Mouse (Mus musculus) liver, embryonic 14.5 days (tissue): ENCODE measurements around the gene Gnl3. TPM values are rescaled to one million over a fixed set of nuclear protein-coding genes. Genes with fewer than 3 reads are reported as not detected.

ENCODE experiments used
- ATAC-seq: fragments of 200-750 bp; cut with Nextera tagmentation; 2 replicates; pipeline ENCODE4 v1.8.0; 2017; ENCODE audit warnings: moderate number of reproducible peaks, mild to moderate bottlenecking, moderate library complexity; ENCODE audit not compliant: insufficient read depth
- DNase-seq, 3 experiments: peaks; one replicate each; pipeline ENCODE4 v3.0.0-alpha.2; 2012 to 2013; ENCODE audit warnings: low read depth in 3 of 3, low spot score in 3 of 3
- H3K27ac ChIP-seq: fragments of 300-500 bp; sonication (generic); 2 replicates; pipeline ENCODE4 v1.5.1; 2014; ENCODE audit warnings: moderate library complexity, mild to moderate bottlenecking, control low read depth, inconsistent platforms
- H3K27me3 ChIP-seq: fragments of 300-500 bp; sonication (generic); 2 replicates; pipeline ENCODE4 v1.6.1; 2014; ENCODE audit warnings: mild to moderate bottlenecking, low read length, moderate library complexity; ENCODE audit not compliant: control insufficient read depth, insufficient read depth
- H3K36me3 ChIP-seq: fragments of 300-500 bp; sonication (generic); replicated peaks from 2 replicates; pipeline ENCODE4 v1.6.1; 2014; ENCODE audit warnings: low read depth; ENCODE audit not compliant: control insufficient read depth, insufficient read depth
- H3K4me1 ChIP-seq, 2 experiments: fragments of 200-500 bp in 1 of 2; fragments of 300-500 bp in 1 of 2; sonication (generic) in 1 of 2; replicated peaks; 2 replicates each; pipeline ENCODE4 v1.6.1; 2012 to 2014; ENCODE audit warnings: antibody characterized with exemption in 1 of 2, inconsistent platforms in 1 of 2, low read length in 1 of 2; ENCODE audit not compliant: control insufficient read depth in 2 of 2, insufficient read depth in 2 of 2
- H3K4me2 ChIP-seq: fragments of 300-500 bp; sonication (generic); 2 replicates; pipeline ENCODE4 v1.6.1; 2014; ENCODE audit warnings: low read depth, mild to moderate bottlenecking, control low read depth, moderate library complexity
- H3K4me3 ChIP-seq, 2 experiments: fragments of 200-500 bp in 1 of 2; fragments of 300-500 bp in 1 of 2; sonication (generic) in 1 of 2; 2 replicates each; pipeline ENCODE4 v1.5.1; 2012 to 2014; ENCODE audit warnings: low read depth in 2 of 2, low read length in 2 of 2, mild to moderate bottlenecking in 2 of 2, control low read depth in 1 of 2, inconsistent platforms in 1 of 2, moderate library complexity in 1 of 2; ENCODE audit not compliant: insufficient read depth in 1 of 2
- H3K9ac ChIP-seq: fragments of 300-500 bp; sonication (generic); replicated peaks from 2 replicates; pipeline ENCODE4 v1.6.1; 2014; ENCODE audit warnings: mild to moderate bottlenecking, control low read depth, moderate library complexity
- H3K9me3 ChIP-seq: fragments of 300-500 bp; sonication (generic); 2 replicates; pipeline ENCODE4 v1.6.1; 2016; ENCODE audit warnings: low read length, mixed read lengths; ENCODE audit not compliant: control insufficient read depth
- CTCF ChIP-seq: IDR thresholded peaks from 2 replicates; pipeline ENCODE4 v1.5.1; 2016; ENCODE audit warnings: antibody characterized with exemption, low read depth, control low read depth
- EP300 ChIP-seq: IDR thresholded peaks from 2 replicates; pipeline ENCODE4 v1.6.1; 2016; ENCODE audit warnings: antibody characterized with exemption, low read depth
- WGBS: fragments of 180-500 bp; shearing (Covaris S2); extraction: QIAGEN DNeasy Blood & Tissue Kit; methylation state at CpG from one replicate; pipeline ENCODE4 v1.1.7; 2014; ENCODE audit not compliant: insufficient replicate concordance; 5-methylcytosine and 5-hydroxymethylcytosine counted together
- polyA plus RNA-seq, 2 experiments: library from polyadenylated mRNA; depleted of rRNA in 1 of 2; stranded (reverse) in 1 of 2; unstranded in 1 of 2; fragments of >200 nt; fragmentation: Nextera tagmentation in 1 of 2; extraction: Ambion mirVana in 1 of 2; gene quantifications; 2 replicates each; pipeline versions ENCODE4 v1.2.1 to v1.2.3; 2012 to 2014

Gene Gnl3
- polyA plus RNA-seq (2012; rRNA removed): 50.2 and 88.0 TPM in 2 replicates
- polyA plus RNA-seq (2014; fragmentation: Nextera tagmentation; extraction: Ambion mirVana): 90.8 and 91.8 TPM in 2 replicates

GRCm38 (mm10) chr14:31018860-31019291 lies at the start of gene Gnl3, which contains the start of gene Pbrm1:
Gene Gnl3, minus strand, starts transcription at chr14:31019152.
Gene Pbrm1, plus strand, starts transcription at chr14:31019138.
- Histone ChIP-seq H3K4me1 (peaks cover 23 to 26% of the 10 kb centered on the region in 2 experiments), H3K9me3 (no peaks in the 10 kb centered on the region), H3K36me3 (peaks cover 44% of the 10 kb centered on the region), H3K4me3 (peak within 1 kb of the TSS; percentile 87 to 89), H3K27me3 (no peaks in the 10 kb centered on the region), H3K9ac (peak within 1 kb of the TSS; percentile 94), H3K4me2 (peak within 1 kb of the TSS; percentile 85), H3K27ac (peak within 1 kb of the TSS; percentile 90)
- TF ChIP-seq EP300 (no peak), CTCF (peak; percentile 63)
- DNase-seq (peak; percentile 92 to 93 (median 92)), ATAC-seq (peak; percentile 88)
- WGBS: under 1% methylated on average over 39 of the region's 53 CpGs

- Histone ChIP-seq H3K4me1 (no peaks in the 10 kb centered on the region), H3K27me3 (no peaks in the 10 kb centered on the region), H3K9ac (no peak overlapping the region), H3K27ac (no peak overlapping the region), H3K4me3 (no peak overlapping the region), H3K36me3 (peaks cover 67% of the 10 kb centered on the region), H3K4me2 (no peak overlapping the region), H3K9me3 (no peaks in the 10 kb centered on the region)
- ATAC-seq (no peak), DNase-seq (no peak)
- no peak for TF ChIP-seq EP300
- peak; percentile 71 for TF ChIP-seq CTCF
- 30% methylated on average over 1 of the region's 1 CpGs for WGBS
Observed at GRCm38 (mm10) chr14:31062277-31062676, 43.3 kb upstream of the Gnl3 start.

- Histone ChIP-seq H3K9me3 (no peaks in the 10 kb centered on the region), H3K27me3 (no peaks in the 10 kb centered on the region), H3K4me1 (peaks cover 23 to 26% of the 10 kb centered on the region in 2 experiments), H3K4me3 (no peak overlapping the region), H3K4me2 (peak overlapping the region; percentile 56), H3K9ac (no peak overlapping the region), H3K36me3 (peaks cover 43% of the 10 kb centered on the region), H3K27ac (peak overlapping the region; percentile 91)
- peak; percentile 100 for ATAC-seq
- TF ChIP-seq EP300: peak; percentile 96
- no peak for TF ChIP-seq CTCF
- DNase-seq: peak; percentile 78 to 84 (median 84)
- 27% methylated on average over 1 of the region's 1 CpGs for WGBS
Observed at GRCm38 (mm10) chr14:31045817-31046216, 26.9 kb upstream of the Gnl3 start.

GRCm38 (mm10) chr14:31045296-31045695 lies 26.3 kb upstream of the Gnl3 start:
- H3K9me3 ChIP-seq: no peaks in the 10 kb centered on the region
- no peaks in the 10 kb centered on the region for H3K27me3 ChIP-seq
- 50% methylated on average over 5 of the region's 5 CpGs for WGBS
- no peak for DNase-seq
- H3K27ac ChIP-seq: peak overlapping the region; percentile 91
- no peak for TF ChIP-seq EP300
- TF ChIP-seq CTCF: no peak
- no peak overlapping the region for H3K4me3 ChIP-seq
- ATAC-seq: peak; percentile 68; the same call in 1 of the 2 replicates
- peak overlapping the region; percentile 38 for H3K9ac ChIP-seq
- H3K36me3 ChIP-seq: peaks cover 42% of the 10 kb centered on the region
- peaks cover 23 to 26% of the 10 kb centered on the region in 2 experiments for H3K4me1 ChIP-seq
- peak overlapping the region; percentile 42 for H3K4me2 ChIP-seq

- ATAC-seq (no peak), DNase-seq (no peak)
- H3K4me3 ChIP-seq: no peak overlapping the region
- peaks cover 3 to 7% of the 10 kb centered on the region in 2 experiments; a peak in 3 of 4 replicates for H3K4me1 ChIP-seq
- peak; percentile 75 for TF ChIP-seq CTCF
- 0 out of 2 replicates have a peak, but pooled peaks have one; percentile 14 for TF ChIP-seq EP300
- H3K36me3 ChIP-seq: peaks cover 64% of the 10 kb centered on the region
- WGBS: 67% methylated on average over 3 of the region's 3 CpGs
- no peak overlapping the region for H3K27ac ChIP-seq
- no peak overlapping the region for H3K9ac ChIP-seq
- H3K27me3 ChIP-seq: no peaks in the 10 kb centered on the region
- H3K4me2 ChIP-seq: no peak overlapping the region
- no peaks in the 10 kb centered on the region for H3K9me3 ChIP-seq
Observed at GRCm38 (mm10) chr14:31025785-31026184, 6.8 kb upstream of the Gnl3 start.
